Mouse (Mus musculus) forebrain, postnatal 0 days (tissue): ENCODE measurements around the gene Ptgdr2. TPM values are rescaled to one million over a fixed set of nuclear protein-coding genes. Genes with fewer than 3 reads are reported as not detected.

ENCODE experiments used
- ATAC-seq: fragments of 200-750 bp; cut with Nextera tagmentation; 2 replicates; pipeline ENCODE4 v1.8.0; 2017; ENCODE audit warnings: mild to moderate bottlenecking, moderate library complexity
- DNase-seq: peaks from one replicate; pipeline ENCODE4 v3.0.0-alpha.2; 2015
- H3K27ac ChIP-seq: fragments of 300-500 bp; sonication (generic); 2 replicates; pipeline ENCODE4 v1.5.1; 2014; ENCODE audit warnings: low read depth, mild to moderate bottlenecking, antibody characterized with exemption, low read length, moderate library complexity, mixed read lengths
- H3K27me3 ChIP-seq: fragments of 300-500 bp; sonication (generic); 2 replicates; pipeline ENCODE4 v1.6.1; 2014; ENCODE audit warnings: mild to moderate bottlenecking, low read length, mixed read lengths; ENCODE audit not compliant: insufficient read depth
- H3K36me3 ChIP-seq: fragments of 300-500 bp; sonication (generic); 2 replicates; pipeline ENCODE4 v1.6.1; 2014; ENCODE audit warnings: mild to moderate bottlenecking, moderate library complexity; ENCODE audit not compliant: insufficient read depth
- H3K4me1 ChIP-seq: fragments of 300-500 bp; sonication (generic); 2 replicates; pipeline ENCODE4 v1.6.1; 2014; ENCODE audit warnings: antibody characterized with exemption; ENCODE audit not compliant: insufficient read depth
- H3K4me2 ChIP-seq: fragments of 300-500 bp; sonication (generic); 2 replicates; pipeline ENCODE4 v1.6.1; 2014; ENCODE audit warnings: low read depth, mild to moderate bottlenecking, moderate library complexity
- H3K4me3 ChIP-seq: fragments of 300-500 bp; sonication (generic); 2 replicates; pipeline ENCODE4 v1.5.1; 2014; ENCODE audit warnings: low read depth, low read length, mixed read lengths
- H3K9ac ChIP-seq: fragments of 300-500 bp; sonication (generic); 2 replicates; pipeline ENCODE4 v1.6.1; 2014; ENCODE audit warnings: mild to moderate bottlenecking
- H3K9me3 ChIP-seq: fragments of 300-500 bp; sonication (generic); 2 replicates; pipeline ENCODE4 v1.6.1; 2016; ENCODE audit warnings: low read length
- CTCF ChIP-seq: sonication (generic); IDR thresholded peaks from 2 replicates; pipeline ENCODE4 v1.5.1; 2016; ENCODE audit warnings: antibody characterized with exemption, control low read depth, low read depth
- WGBS: fragments of 180-500 bp; shearing (Covaris S2); extraction: QIAGEN DNeasy Blood & Tissue Kit; methylation state at CpG from one replicate; pipeline ENCODE4 v1.1.7; 2014; 5-methylcytosine and 5-hydroxymethylcytosine counted together
- polyA plus RNA-seq: library from polyadenylated mRNA; unstranded; fragments of >200 nt; fragmentation: Nextera tagmentation; extraction: Ambion mirVana; gene quantifications from 2 replicates; pipeline ENCODE4 v1.2.1, GENCODE M21; 2015
- total RNA-seq: library from RNA; depleted of rRNA; stranded (reverse); fragments of >200 nt; gene quantifications from 2 replicates; pipeline ENCODE4 v1.2.3, GENCODE M21; 2014

Gene Ptgdr2
- total and polyA plus RNA-seq, 2 experiments from 2014 or later: 0.10 to 0.57 TPM

DNA sequence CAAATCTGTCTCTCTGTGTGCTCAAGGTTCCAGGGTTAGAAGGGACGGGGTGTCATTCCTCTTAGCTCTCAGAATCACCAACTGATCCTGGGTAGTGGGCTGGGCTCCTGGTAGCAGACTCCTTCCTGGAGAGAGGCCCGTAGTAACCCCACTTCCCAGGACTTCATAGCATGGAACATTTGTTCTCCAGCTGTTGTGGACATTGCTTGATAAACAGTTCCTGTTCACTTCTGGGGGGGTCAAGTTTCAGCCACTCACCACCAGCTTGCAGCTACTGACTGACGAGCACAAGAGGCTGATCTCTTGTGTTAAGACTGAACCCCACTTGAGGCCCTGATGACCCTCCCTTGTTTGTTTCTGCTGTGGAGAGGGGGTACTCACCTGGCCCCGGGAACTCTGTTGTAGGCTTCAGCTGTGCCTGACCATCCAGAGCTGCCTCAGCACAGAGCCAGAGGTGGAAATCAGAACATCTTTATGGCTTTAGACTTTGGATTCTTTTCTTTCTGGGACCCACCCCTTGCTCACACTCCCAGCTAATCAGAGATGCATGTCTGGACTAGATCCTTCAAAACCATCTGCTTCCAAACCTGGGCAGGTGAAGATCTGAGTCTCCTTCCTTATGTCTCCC is 37.4 kb downstream of the Ptgdr2 start, which contains the start of gene Ms4a10:
TSS of gene Ms4a10 (minus strand) at position 433 of the 628 bp plus-strand sequence.
- DNase-seq: no peak
- WGBS: 70% methylated on average over 4 of the region's 4 CpGs

DNA sequence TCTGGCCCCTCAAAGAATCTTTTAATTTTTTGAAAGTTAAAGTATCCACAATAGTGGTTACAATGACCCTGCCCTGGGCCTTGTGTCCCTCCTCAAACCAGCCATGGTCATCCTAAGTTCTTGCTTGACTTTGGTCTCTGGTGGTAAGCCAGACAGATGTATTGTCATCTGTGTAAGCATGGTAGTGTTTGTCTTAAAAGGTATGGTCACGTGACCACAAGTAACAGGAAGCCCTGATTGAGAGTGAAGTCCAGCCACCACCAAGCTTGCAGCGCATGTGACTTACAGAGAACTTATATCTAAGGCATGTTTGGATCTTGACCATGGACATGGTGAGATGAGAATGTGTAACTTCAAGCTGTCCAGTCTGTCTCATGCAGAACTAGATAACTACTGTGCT is 38.2 kb downstream of the Ptgdr2 start:
- no peak for TF ChIP-seq CTCF
- WGBS: 91% methylated on average over 2 of the region's 2 CpGs
- ATAC-seq (no peak), DNase-seq (no peak)
- no peaks in the 10 kb centered on the region for H3K27me3 ChIP-seq
- H3K4me3 ChIP-seq: no peak overlapping the region
- no peak overlapping the region for H3K9ac ChIP-seq
- H3K27ac ChIP-seq: no peak overlapping the region
- H3K4me2 ChIP-seq: no peak overlapping the region
- no peaks in the 10 kb centered on the region for H3K9me3 ChIP-seq
- H3K4me1 ChIP-seq: no peaks in the 10 kb centered on the region
- H3K36me3 ChIP-seq: no peaks in the 10 kb centered on the region

More for the DNA sequence above, 37.4 kb downstream of the Ptgdr2 start, which contains the start of gene Ms4a10:
- Histone ChIP-seq H3K4me2 (no peak within 1 kb of the TSS), H3K9ac (no peak within 1 kb of the TSS), H3K4me1 (no peaks in the 10 kb centered on the region), H3K4me3 (no peak within 1 kb of the TSS), H3K9me3 (no peaks in the 10 kb centered on the region), H3K27me3 (no peaks in the 10 kb centered on the region), H3K36me3 (no peaks in the 10 kb centered on the region), H3K27ac (no peak within 1 kb of the TSS)
- ATAC-seq: no peak
- TF ChIP-seq CTCF: no peak

DNA sequence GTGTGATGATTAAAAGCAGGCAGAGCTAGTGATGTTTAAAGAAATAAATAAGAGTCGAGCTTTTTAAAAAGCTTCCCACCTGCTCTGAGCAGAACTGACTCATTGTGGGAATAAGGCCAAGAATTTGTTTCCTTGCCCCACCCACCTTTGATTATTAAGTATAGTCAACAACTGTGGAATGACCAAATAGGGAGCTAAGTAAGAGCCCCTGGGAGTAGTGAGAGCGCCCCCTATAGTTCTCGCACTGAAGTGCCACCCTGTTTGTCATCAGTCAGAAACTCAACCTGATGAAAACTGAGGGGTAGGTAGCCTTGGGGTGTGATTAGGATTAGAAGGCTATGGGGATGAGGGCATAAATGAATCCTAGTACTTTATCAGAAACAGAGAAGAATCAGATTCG is 39.4 kb downstream of the Ptgdr2 start:
- no peak for DNase-seq
- Histone ChIP-seq H3K4me2 (no peak overlapping the region), H3K9ac (no peak overlapping the region), H3K4me3 (no peak overlapping the region), H3K36me3 (no peaks in the 10 kb centered on the region), H3K4me1 (no peaks in the 10 kb centered on the region), H3K27ac (no peak overlapping the region), H3K27me3 (no peaks in the 10 kb centered on the region), H3K9me3 (no peaks in the 10 kb centered on the region)
- WGBS: 49% methylated on average over 4 of the region's 4 CpGs
- no peak for ATAC-seq
- TF ChIP-seq CTCF: peak; percentile 34

DNA sequence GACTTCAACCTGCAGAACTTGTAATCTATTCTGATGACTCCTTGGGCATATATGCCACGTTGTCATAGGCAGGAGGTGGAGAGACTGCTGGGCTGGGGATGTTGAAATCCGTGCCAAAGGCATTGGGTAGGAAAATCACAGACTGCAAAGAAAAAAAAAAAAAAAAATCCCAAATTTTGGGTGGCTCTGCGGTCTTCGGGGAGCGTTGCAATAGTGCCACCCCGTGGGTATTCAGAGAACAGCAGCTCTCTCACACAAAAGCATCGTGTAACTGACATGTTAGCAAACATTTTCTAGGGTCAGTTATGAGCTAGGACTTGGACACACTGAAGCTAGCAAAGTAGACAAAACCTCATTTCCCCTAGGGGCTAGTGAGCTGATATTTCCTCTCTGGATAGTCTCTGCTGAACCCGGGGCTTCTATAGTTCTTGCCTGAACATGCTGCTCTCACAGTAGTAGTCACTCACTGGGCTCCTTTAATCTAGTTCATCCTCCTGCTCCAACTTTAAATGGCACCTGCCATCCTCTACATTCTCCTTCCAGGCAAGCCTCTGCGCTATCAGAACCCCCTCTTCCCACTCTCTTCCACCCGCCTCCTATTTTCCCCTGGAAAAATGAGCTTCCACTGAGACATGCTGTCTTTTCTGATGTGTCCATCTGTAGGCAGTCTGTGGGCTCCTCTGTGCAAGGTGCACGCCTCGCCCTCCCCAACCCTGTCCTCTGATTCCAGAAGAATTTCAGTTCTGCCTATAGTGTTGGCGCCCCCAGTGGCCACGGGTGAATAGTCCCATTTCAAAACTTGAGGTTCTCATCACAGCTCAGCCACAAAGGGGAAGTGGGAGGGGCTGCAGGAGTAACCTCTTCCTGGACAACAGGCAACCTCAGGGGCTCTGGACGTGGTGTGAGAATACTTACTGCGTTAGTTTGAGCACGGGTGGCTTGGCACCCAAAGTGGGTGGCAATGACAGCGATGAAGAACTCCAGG is 42.5 kb downstream of the Ptgdr2 start:
- ATAC-seq: peak; percentile 78
- Histone ChIP-seq H3K27me3 (no peaks in the 10 kb centered on the region), H3K36me3 (no peaks in the 10 kb centered on the region), H3K27ac (no peak overlapping the region), H3K9me3 (no peaks in the 10 kb centered on the region), H3K9ac (no peak overlapping the region), H3K4me2 (peak overlapping the region; percentile 28), H3K4me3 (no peak overlapping the region), H3K4me1 (no peaks in the 10 kb centered on the region)
- 15% methylated on average over 18 of the region's 18 CpGs for WGBS
- TF ChIP-seq CTCF: peak; percentile 80
- peak; percentile 78 for DNase-seq

DNA sequence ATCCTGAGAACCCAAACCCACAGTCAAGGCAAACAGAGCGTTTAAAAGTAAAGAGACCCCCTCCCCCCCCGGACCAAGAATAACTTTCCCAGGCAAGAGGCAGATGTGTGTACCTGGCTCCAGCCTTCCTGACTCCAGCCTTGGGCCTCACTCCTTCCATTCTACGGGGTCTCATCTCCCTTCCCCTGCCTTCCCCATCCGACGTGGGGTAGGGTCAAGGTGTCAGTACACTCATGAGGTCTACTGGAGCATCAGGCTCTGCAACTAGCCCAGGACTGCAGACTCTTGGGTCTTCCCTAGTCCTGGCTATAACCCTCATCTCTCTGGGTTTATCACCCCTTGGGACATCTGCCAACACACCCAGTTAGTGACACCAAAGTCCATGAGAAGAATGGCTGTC is 43.2 kb downstream of the Ptgdr2 start:
- H3K4me2 ChIP-seq: no peak overlapping the region
- no peaks in the 10 kb centered on the region for H3K4me1 ChIP-seq
- WGBS: 92% methylated on average over 5 of the region's 5 CpGs
- DNase-seq: no peak
- no peak; the same call in 1 of the 2 replicates for ATAC-seq
- H3K27ac ChIP-seq: no peak overlapping the region
- no peak for TF ChIP-seq CTCF
- no peak overlapping the region for H3K9ac ChIP-seq
- no peaks in the 10 kb centered on the region for H3K27me3 ChIP-seq
- no peak overlapping the region for H3K4me3 ChIP-seq
- H3K36me3 ChIP-seq: no peaks in the 10 kb centered on the region
- H3K9me3 ChIP-seq: no peaks in the 10 kb centered on the region

DNA sequence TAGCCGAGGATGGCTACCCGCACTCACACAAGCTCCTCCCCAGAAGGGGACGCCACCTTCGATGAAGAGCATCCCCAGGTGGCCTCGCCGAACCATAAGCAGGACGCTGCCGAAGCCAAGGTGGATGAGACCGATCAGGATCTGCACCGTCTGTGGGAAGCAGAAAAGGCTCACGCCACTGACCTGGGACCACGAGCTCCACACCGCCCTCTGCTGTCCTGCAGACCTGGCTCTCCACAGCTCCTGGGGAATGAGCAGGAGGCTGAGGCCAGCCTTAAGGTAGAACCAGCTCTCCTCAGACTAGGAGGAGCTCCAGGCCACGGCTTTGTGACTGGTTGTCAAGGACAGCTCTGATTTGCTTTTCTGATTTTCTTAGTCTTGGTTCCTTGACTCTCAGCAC is 46.2 kb downstream of the Ptgdr2 start:
- ATAC-seq (no peak), DNase-seq (no peak)
- WGBS: 31% methylated on average over 14 of the region's 14 CpGs
- Histone ChIP-seq H3K27ac (no peak overlapping the region), H3K27me3 (no peaks in the 10 kb centered on the region), H3K9ac (no peak overlapping the region), H3K4me1 (no peaks in the 10 kb centered on the region), H3K9me3 (no peaks in the 10 kb centered on the region), H3K4me3 (no peak overlapping the region), H3K36me3 (no peaks in the 10 kb centered on the region), H3K4me2 (no peak overlapping the region)
- TF ChIP-seq CTCF: peak; percentile 35; the same call in 1 of the 2 replicates

DNA sequence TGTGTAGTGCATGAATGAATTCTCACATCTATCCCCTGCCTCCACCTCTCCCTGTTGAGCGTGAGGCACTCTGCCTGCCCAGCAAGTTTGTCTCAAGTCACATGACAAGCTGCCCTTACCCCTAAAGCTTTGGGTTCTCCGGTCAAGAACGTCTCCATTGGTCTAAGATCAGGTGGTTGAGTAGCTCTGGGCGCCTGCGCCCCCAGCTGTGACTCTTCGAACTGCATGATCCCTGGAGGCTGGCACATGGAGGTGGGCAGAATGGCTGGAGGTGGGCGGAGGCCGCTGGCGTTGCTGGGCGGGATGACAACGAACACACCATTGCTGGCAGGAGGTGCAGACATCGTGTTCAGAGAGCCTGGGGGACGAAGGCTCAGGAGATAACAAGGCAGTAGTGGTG is 47.6 kb downstream of the Ptgdr2 start:
- ATAC-seq (no peak), DNase-seq (no peak)
- Histone ChIP-seq H3K9me3 (no peaks in the 10 kb centered on the region), H3K4me3 (no peak overlapping the region), H3K4me1 (no peaks in the 10 kb centered on the region), H3K9ac (no peak overlapping the region), H3K36me3 (no peaks in the 10 kb centered on the region), H3K27me3 (no peaks in the 10 kb centered on the region), H3K27ac (no peak overlapping the region), H3K4me2 (no peak overlapping the region)
- no peak for TF ChIP-seq CTCF
- WGBS: 81% methylated on average over 13 of the region's 13 CpGs
